Mouse (Mus musculus): Measurements from ENCODE around the gene Glb1l. TPM values are rescaled to one million over a fixed set of nuclear protein-coding genes. Genes with fewer than 3 reads are reported as not detected.
A peak's percentile ranks its signal among the peaks of the same experiment; 100 is the strongest.

Glb1l gene
- total and polyA plus RNA-seq, 3 experiments = 3.2 to 4.9 (median 3.8) TPM

DNA sequence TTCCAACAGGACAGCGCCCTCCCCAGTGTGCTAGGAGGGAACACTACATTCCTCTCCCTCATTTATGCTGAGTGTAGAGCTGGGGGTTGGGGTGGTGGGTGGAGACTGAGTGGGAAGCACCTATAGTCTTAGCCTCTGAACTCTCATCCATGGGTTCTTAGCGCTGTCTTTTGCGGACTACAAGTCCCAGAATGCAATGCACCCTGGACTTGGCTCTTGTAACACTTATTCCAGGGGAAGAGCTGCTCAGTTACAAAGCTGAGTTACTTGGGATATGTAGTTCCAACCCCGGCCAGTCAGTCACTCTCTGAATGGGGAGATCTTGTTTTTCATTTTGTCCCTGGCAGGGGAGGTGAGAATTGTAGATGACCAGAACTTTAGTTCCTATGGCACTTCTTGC, 34.2 kb upstream of the Glb1l start:
- H3K79me2 ChIP-seq (replicated peaks; ENCODE audit: control insufficient read depth, insufficient read depth, low read length) = no peaks in the 10 kb centered on the region
- H3K4me3 ChIP-seq = no peak overlapping the region
- peaks cover 13% of the 10 kb centered on the region for H3K4me1 ChIP-seq (ENCODE audit: control insufficient read depth, insufficient read depth, low read length)
- H3K27ac ChIP-seq = no peak overlapping the region
- WGBS = 28% methylated on average over 4 of the region's 4 CpGs
- TF ChIP-seq POLR2A (IDR thresholded peaks at IDR 0.05; ENCODE audit: insufficient read depth, low read depth, low read length) (no peak), EP300 (IDR thresholded peaks at IDR 0.05; ENCODE audit: insufficient read depth, low read depth, low read length) (no peak), CTCF (IDR thresholded peaks at IDR 0.05) (no peak)
- peak; percentile 39 to 50 for DNase-seq
- H3K9ac ChIP-seq (ENCODE audit: low read depth, low read length) = no peak overlapping the region
- intact Hi-C loops (cut with DNase I) = no loop called here
- no peaks in the 10 kb centered on the region for H3K36me3 ChIP-seq (ENCODE audit: control insufficient read depth, insufficient read depth, low read length)
- no peaks in the 10 kb centered on the region for H3K27me3 ChIP-seq (ENCODE audit: control insufficient read depth, insufficient read depth, low read length)

DNA sequence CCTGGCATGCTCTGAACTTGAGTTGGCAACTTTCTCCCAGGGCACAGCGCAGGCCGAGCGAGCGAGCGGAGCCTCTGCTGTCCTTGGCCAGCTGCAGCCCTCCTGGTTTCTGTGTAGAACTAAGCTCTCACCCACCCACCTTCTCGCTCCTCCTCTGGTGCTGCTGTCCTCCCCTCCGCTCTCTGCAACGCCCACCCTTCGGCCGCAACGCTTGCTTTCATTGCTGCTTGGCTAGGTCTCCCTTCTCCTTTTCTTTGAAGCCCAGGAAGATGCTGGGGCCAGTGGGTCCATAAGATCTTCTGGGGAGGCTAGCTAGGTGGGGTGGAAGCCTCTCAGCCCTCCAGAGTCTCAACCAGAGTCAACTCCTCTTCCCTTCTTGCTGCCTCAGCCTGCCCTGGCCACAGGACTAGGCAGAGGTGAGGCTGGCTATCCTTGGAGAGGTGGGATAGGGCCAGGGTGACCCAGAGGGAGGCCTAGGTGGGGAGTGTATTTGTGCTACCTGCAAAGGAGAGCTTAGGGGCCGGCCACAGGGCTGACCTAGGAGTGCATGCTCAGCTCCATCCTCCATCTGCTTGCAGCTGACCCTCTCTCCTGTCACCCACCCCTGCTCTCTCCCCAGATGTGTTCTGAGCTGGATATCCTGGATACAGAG, 33.7 kb upstream of the Glb1l start:
- TF ChIP-seq EP300 (IDR thresholded peaks at IDR 0.05; ENCODE audit: insufficient read depth, low read depth, low read length) (no peak), CTCF (IDR thresholded peaks at IDR 0.05) (no peak)
- 87% methylated on average over 12 of the region's 12 CpGs for WGBS
- intact Hi-C loops (cut with DNase I) = no loop called here

DNA sequence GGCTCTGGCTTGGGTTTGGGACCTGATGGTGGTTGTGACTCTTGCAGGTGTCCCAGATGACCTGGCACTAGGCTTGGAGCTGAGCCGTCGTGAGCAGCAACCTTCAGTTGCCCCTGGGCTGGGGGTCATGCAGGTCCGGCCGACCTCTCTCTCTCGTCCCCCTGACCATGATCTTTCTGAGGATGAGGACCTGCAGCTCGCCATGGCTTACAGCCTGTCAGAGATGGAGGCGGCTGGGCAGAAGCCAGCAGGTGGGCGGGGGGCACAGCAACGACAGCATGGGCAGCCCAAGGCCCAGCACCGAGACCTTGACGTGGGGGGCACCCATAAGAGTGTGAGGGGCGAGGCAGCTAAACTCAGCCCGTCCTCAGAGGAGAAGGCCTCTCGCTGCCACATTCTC, 32.8 kb upstream of the Glb1l start:
- H3K27ac ChIP-seq = no peak overlapping the region
- no peak for TF ChIP-seq EP300 (IDR thresholded peaks at IDR 0.05; ENCODE audit: insufficient read depth, low read depth, low read length)
- no peak for TF ChIP-seq POLR2A (IDR thresholded peaks at IDR 0.05; ENCODE audit: insufficient read depth, low read depth, low read length)
- TF ChIP-seq CTCF (IDR thresholded peaks at IDR 0.05) = no peak
- H3K79me2 ChIP-seq (replicated peaks; ENCODE audit: control insufficient read depth, insufficient read depth, low read length) = no peaks in the 10 kb centered on the region
- WGBS = 90% methylated on average over 14 of the region's 14 CpGs
- no peak overlapping the region for H3K9ac ChIP-seq (ENCODE audit: low read depth, low read length)
- no peaks in the 10 kb centered on the region for H3K27me3 ChIP-seq (ENCODE audit: control insufficient read depth, insufficient read depth, low read length)
- intact Hi-C loops (cut with DNase I) = no loop called here
- no peak for DNase-seq
- H3K4me1 ChIP-seq (ENCODE audit: control insufficient read depth, insufficient read depth, low read length) = peaks cover 11% of the 10 kb centered on the region
- no peaks in the 10 kb centered on the region for H3K36me3 ChIP-seq (ENCODE audit: control insufficient read depth, insufficient read depth, low read length)
- H3K4me3 ChIP-seq = no peak overlapping the region

More for the DNA sequence above, 33.7 kb upstream of the Glb1l start:
- Histone ChIP-seq H3K4me1 (ENCODE audit: control insufficient read depth, insufficient read depth, low read length) (peaks cover 13% of the 10 kb centered on the region), H3K4me3 (no peak overlapping the region), H3K27me3 (ENCODE audit: control insufficient read depth, insufficient read depth, low read length) (no peaks in the 10 kb centered on the region), H3K36me3 (ENCODE audit: control insufficient read depth, insufficient read depth, low read length) (no peaks in the 10 kb centered on the region), H3K9ac (ENCODE audit: low read depth, low read length) (no peak overlapping the region), H3K79me2 (replicated peaks; ENCODE audit: control insufficient read depth, insufficient read depth, low read length) (no peaks in the 10 kb centered on the region), H3K27ac (no peak overlapping the region)
- no peak for DNase-seq

DNA sequence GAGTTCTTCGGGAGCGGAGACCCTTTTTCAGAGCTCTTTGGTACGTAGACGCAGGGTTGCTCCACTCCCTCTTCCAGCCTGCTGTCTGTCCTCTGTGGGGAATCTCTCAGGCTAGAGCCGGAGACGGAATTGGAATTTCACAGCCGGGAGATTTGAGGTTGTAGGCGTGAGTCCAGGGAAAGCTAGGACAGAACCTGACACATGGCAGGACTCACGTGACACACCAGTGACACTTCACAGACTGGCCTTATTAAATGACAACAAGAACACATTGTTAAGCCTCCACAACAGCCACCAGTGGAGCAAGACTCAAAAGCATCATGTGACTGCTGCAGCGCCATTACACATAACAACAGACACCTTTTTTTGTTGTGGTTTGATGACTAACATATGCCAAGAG, 29.0 kb upstream of the Glb1l start:
- Histone ChIP-seq H3K4me3 (no peak overlapping the region), H3K27me3 (ENCODE audit: control insufficient read depth, insufficient read depth, low read length) (no peaks in the 10 kb centered on the region), H3K36me3 (ENCODE audit: control insufficient read depth, insufficient read depth, low read length) (no peaks in the 10 kb centered on the region; the same call in 1 of the 2 replicates), H3K79me2 (replicated peaks; ENCODE audit: control insufficient read depth, insufficient read depth, low read length) (no peaks in the 10 kb centered on the region), H3K4me1 (ENCODE audit: control insufficient read depth, insufficient read depth, low read length) (peaks cover 7% of the 10 kb centered on the region), H3K9ac (ENCODE audit: low read depth, low read length) (no peak overlapping the region), H3K27ac (peak overlapping the region; percentile 74)
- peak; percentile 37 to 62 for DNase-seq
- intact Hi-C loops (cut with DNase I) = loop anchor here (5.0 kb wide), 1 partner anchor 78 kb away; the partner anchor contains the start of gene Dnpep
- WGBS = 54% methylated on average over 10 of the region's 10 CpGs
- TF ChIP-seq EP300 (IDR thresholded peaks at IDR 0.05; ENCODE audit: insufficient read depth, low read depth, low read length) (peak; percentile 84; the same call in 1 of the 2 replicates), CTCF (IDR thresholded peaks at IDR 0.05) (no peak), POLR2A (IDR thresholded peaks at IDR 0.05; ENCODE audit: insufficient read depth, low read depth, low read length) (no peak)

DNA sequence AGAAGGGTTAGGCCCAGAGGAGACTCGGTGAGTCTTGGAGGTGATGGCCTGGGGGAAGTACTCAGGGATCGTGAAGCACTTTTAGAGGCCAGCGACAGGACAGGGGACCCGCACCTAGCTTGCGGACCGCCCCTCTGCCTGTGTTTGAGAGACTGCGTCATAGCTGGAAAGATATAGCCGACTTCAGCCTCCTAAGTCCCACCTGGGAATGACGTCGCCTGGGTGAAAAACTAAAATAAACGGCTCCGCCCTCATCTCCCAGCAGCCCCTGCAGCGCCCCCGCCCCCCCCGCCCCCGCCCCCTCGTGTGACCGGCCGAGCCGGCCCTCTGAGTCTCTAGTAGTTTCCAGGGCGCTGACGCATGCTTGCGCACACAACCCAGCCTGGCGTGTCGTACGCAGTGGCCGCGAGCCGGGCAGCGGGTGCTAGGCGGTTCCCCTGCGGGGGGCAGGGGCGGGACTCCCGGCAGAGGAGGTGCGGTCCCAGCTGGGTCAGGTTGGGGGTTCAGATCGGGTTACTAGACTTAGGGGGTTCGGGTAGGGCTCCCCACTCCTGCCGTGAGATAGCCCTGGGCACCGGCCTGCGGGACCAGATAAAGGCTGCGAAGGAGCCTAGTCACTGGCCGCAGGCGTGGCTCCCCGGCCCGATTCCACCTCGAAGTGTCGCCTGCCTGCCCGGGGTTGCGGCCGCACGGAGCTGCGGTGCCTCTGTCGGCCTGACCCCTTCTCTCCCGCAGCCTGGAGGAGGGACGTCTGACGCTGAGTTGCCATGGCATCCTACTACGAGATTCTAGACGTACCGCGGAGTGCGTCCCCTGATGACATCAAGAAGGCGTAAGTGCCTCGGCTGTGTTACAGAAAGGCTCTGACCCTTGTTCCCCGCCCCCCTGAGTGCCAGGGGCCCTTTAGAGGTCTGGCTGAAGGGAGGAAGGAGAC, 25.8 kb upstream of the Glb1l start, which contains the start of gene Dnajb2:
Gene Dnajb2, plus strand, starts transcription at position 290 of the 934 bp plus-strand sequence.
- under 1% methylated on average over 63 of the region's 64 CpGs for WGBS
- Histone ChIP-seq H3K4me3 (peak within 1 kb of the TSS; percentile 95), H3K4me1 (ENCODE audit: control insufficient read depth, insufficient read depth, low read length) (peaks cover 9% of the 10 kb centered on the region), H3K36me3 (ENCODE audit: control insufficient read depth, insufficient read depth, low read length) (no peaks in the 10 kb centered on the region; the same call in 1 of the 2 replicates), H3K79me2 (replicated peaks; ENCODE audit: control insufficient read depth, insufficient read depth, low read length) (no peaks in the 10 kb centered on the region), H3K27ac (peak within 1 kb of the TSS; percentile 94), H3K27me3 (ENCODE audit: control insufficient read depth, insufficient read depth, low read length) (no peaks in the 10 kb centered on the region), H3K9ac (ENCODE audit: low read depth, low read length) (peak within 1 kb of the TSS; percentile 96)
- intact Hi-C loops (cut with DNase I) = loop anchor here (1.0 to 5.0 kb wide), 4 partner anchors 11 to 81 kb away; partner anchors contain the start of gene Dnpep
- peak; percentile 93 to 94 for DNase-seq
- TF ChIP-seq POLR2A (IDR thresholded peaks at IDR 0.05; ENCODE audit: insufficient read depth, low read depth, low read length) (peak; percentile 98), EP300 (IDR thresholded peaks at IDR 0.05; ENCODE audit: insufficient read depth, low read depth, low read length) (peak; percentile 35; the same call in 1 of the 2 replicates), CTCF (IDR thresholded peaks at IDR 0.05) (no peak)
